Comparison of ENCODE assay signal across 15 mouse cellular contexts in genomic region chr13:113368931-113369579, GRCm38 (mm10).
DNase-seq lines count a peak whose midpoint lies in the region; ATAC-seq lines count a peak whose summit lies in the region.
"Had no signal": no experiment of that assay in that cellular context is flagged by ENCODE, and none has a peak within 500 bp of the region (broad histone marks: within the 10 kb centered on the region; RNA-seq: fewer than 3 reads in every experiment).

No protein-coding gene starts in this region.

- DNase-seq in liver, embryonic 11.5 days (ENCODE audit: low spot score): peak; percentile 27
- DNase-seq in liver: no peak
- DNase-seq in ZHBTc4 (ENCODE audit: low read depth, low spot score): peak; percentile 13
- peak; percentile 88 for DNase-seq in kidney, adult 9 months
- DNase-seq in kidney, postnatal 4 days: peak; percentile 53 to 72
- no peak for DNase-seq in left cerebral cortex, adult 18-20 months (ENCODE audit: low spot score in 2 of 2)
- DNase-seq: gastrocnemius, postnatal 36 days; thymus, postnatal 14 days had no signal

- WGBS in liver, embryonic 11.5 days: 69% methylated on average over 13 of the region's 13 CpGs

- no peak overlapping the region for H3K4me3 ChIP-seq in liver, embryonic 11.5 days (ENCODE audit: low read depth, low read length)
- H3K4me3 ChIP-seq: forebrain, embryonic 10.5 days; hindbrain, embryonic 10.5 days; intestine, embryonic 15.5 days; neural tube, embryonic 12.5 days; stomach, embryonic 15.5 days had no signal

- H3K27me3 ChIP-seq in liver, embryonic 11.5 days (replicated peaks; ENCODE audit: control insufficient read depth, insufficient read depth, low read length): no peaks in the 10 kb centered on the region
- H3K27me3 ChIP-seq: intestine, embryonic 15.5 days; neural tube, embryonic 12.5 days; stomach, embryonic 15.5 days had no signal

- H3K36me3 ChIP-seq in liver, embryonic 11.5 days (ENCODE audit: control insufficient read depth, insufficient read depth, low read length): no peaks in the 10 kb centered on the region
- H3K36me3 ChIP-seq: forebrain, embryonic 10.5 days; hindbrain, embryonic 10.5 days; intestine, embryonic 15.5 days; neural tube, embryonic 12.5 days; stomach, embryonic 15.5 days had no signal

- no peak overlapping the region for H3K4me2 ChIP-seq in liver, embryonic 11.5 days
- H3K4me2 ChIP-seq: intestine, embryonic 15.5 days; neural tube, embryonic 12.5 days; stomach, embryonic 15.5 days had no signal

- no peak overlapping the region for H3K9ac ChIP-seq in liver, embryonic 11.5 days (ENCODE audit: low read depth, low read length)
- H3K9ac ChIP-seq: intestine, embryonic 15.5 days; neural tube, embryonic 12.5 days; stomach, embryonic 15.5 days had no signal

- H3K9me3 ChIP-seq in liver, embryonic 11.5 days (ENCODE audit: control insufficient read depth, low read length): no peaks in the 10 kb centered on the region
- H3K9me3 ChIP-seq: forebrain, embryonic 10.5 days; hindbrain, embryonic 10.5 days; intestine, embryonic 15.5 days; neural tube, embryonic 12.5 days; stomach, embryonic 15.5 days had no signal

- H3K27ac ChIP-seq in liver, embryonic 11.5 days (ENCODE audit: low read depth, low read length): no peak overlapping the region
- H3K27ac ChIP-seq: forebrain, embryonic 10.5 days; hindbrain, embryonic 10.5 days; intestine, embryonic 15.5 days; macrophage; neural tube, embryonic 12.5 days; stomach, embryonic 15.5 days had no signal

- H3K4me1 ChIP-seq in liver, embryonic 11.5 days (replicated peaks; ENCODE audit: control insufficient read depth, insufficient read depth, low read length): peaks cover 3% of the 10 kb centered on the region; the same call in 1 of the 2 replicates
- H3K4me1 ChIP-seq: intestine, embryonic 15.5 days; neural tube, embryonic 12.5 days; stomach, embryonic 15.5 days had no signal

- no peak for ATAC-seq in liver, embryonic 11.5 days (replicated peaks; ENCODE audit: low FRiP score)
- no peak for ATAC-seq in megakaryocyte progenitor cell, adult 5-6 weeks (replicated peaks; ENCODE audit: poor library complexity)
- ATAC-seq: intestine, embryonic 15.5 days had no signal

Comparison
In these comparisons a context has a peak if more than half of its experiments do, and no peak if none do; other contexts are left out.
1. DNase-seq: peak in liver, embryonic 11.5 days (single experiment), ZHBTc4 (single experiment), kidney, adult 9 months (single experiment) and kidney, postnatal 4 days (2 of 2); none in liver (single experiment) and left cerebral cortex, adult 18-20 months (0 of 2).